Mouse (Mus musculus): ENCODE results near the gene Casc4. TPM values are rescaled to one million over a fixed set of nuclear protein-coding genes. Genes with fewer than 3 reads are reported as not detected.

Gene Casc4
- 182 TPM for polyA plus RNA-seq (2014; fragmentation: Illumina TruSeq; extraction: RNeasy Lipid Tissue Mini Kit (QIAGEN cat#74804); ENCODE audit: low read depth, low replicate concordance)

DNA sequence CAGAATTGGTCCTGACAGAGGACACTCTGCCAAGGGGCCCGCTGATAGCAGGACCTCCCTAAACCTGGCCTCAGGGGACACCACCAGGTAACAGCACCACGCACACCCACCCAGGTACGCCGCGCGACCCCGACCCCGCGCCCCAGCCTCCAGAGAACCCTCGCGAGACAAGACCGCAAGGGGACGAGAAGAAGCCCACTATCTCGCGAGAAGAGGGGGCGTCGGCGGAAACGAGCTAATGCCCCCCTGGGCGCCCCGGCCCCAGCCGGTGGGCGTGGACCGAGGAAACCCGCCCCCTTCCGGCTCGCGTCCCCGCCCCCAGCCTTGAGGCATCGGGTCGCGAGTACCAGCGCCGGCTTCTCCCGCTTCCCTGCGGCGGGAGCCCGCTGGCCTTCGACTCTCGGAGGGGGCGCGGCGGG is at the start of gene Casc4:
Casc4 (plus strand) TSS at position 339 of the 419 bp plus-strand sequence.

GRCm38 (mm10) chr2:121955765-121956223 is 89.0 kb downstream of the Casc4 start, which contains the start of the genes Ctdspl2 and Mageb3:
Gene Ctdspl2, plus strand, starts transcription at chr2:121956001.
Gene Mageb3, minus strand, starts transcription at chr2:121956092.

Other genes starting within 250 kb of the Casc4 start
- not detected for gene Frmd5, start 59.9 kb upstream of the Casc4 start, polyA plus RNA-seq (2014; fragmentation: Illumina TruSeq; extraction: RNeasy Lipid Tissue Mini Kit (QIAGEN cat#74804); ENCODE audit: low read depth, low replicate concordance)
- 41.4 TPM for gene Ctdspl2, start 89.0 kb downstream of the Casc4 start, polyA plus RNA-seq (2014; fragmentation: Illumina TruSeq; extraction: RNeasy Lipid Tissue Mini Kit (QIAGEN cat#74804); ENCODE audit: low read depth, low replicate concordance)
- gene Mageb3, start 89.1 kb downstream of the Casc4 start, polyA plus RNA-seq (2014; fragmentation: Illumina TruSeq; extraction: RNeasy Lipid Tissue Mini Kit (QIAGEN cat#74804); ENCODE audit: low read depth, low replicate concordance), result not detected
- 68.8 TPM for gene Eif3j1, start 161.6 kb downstream of the Casc4 start, polyA plus RNA-seq (2014; fragmentation: Illumina TruSeq; extraction: RNeasy Lipid Tissue Mini Kit (QIAGEN cat#74804); ENCODE audit: low read depth, low replicate concordance)

Data from kidney, adult 10 weeks (tissue).